Mouse (Mus musculus) liver, embryonic 15.5 days (tissue): ENCODE results near the gene Eif1ad. TPM values are rescaled to one million over a fixed set of nuclear protein-coding genes. Genes with fewer than 3 reads are reported as not detected.
A peak's percentile ranks its signal among the peaks of the same experiment; 100 is the strongest.

ENCODE experiments used
- ATAC-seq: fragments of 200-750 bp; cut with Nextera tagmentation; 2 replicates; pipeline ENCODE4 v1.8.0; 2017; ENCODE audit warnings: moderate number of reproducible peaks, mild to moderate bottlenecking, moderate library complexity; ENCODE audit not compliant: insufficient read depth
- H3K27ac ChIP-seq: fragments of 300-500 bp; sonication (generic); replicated peaks from 2 replicates; pipeline ENCODE4 v1.5.1; 2015; ENCODE audit warnings: mild to moderate bottlenecking, inconsistent platforms
- H3K27me3 ChIP-seq: fragments of 300-500 bp; sonication (generic); 2 replicates; pipeline ENCODE4 v1.6.1; 2015; ENCODE audit warnings: mild to moderate bottlenecking, inconsistent platforms
- H3K36me3 ChIP-seq: fragments of 300-500 bp; sonication (generic); replicated peaks from 2 replicates; pipeline ENCODE4 v1.6.1; 2015; ENCODE audit warnings: moderate library complexity, mild to moderate bottlenecking, inconsistent platforms
- H3K4me1 ChIP-seq: fragments of 300-500 bp; sonication (generic); replicated peaks from 2 replicates; pipeline ENCODE4 v1.6.1; 2015; ENCODE audit warnings: inconsistent platforms
- H3K4me2 ChIP-seq: fragments of 300-500 bp; sonication (generic); 2 replicates; pipeline ENCODE4 v1.6.1; 2015; ENCODE audit warnings: moderate library complexity, mild to moderate bottlenecking, inconsistent platforms
- H3K4me3 ChIP-seq: fragments of 300-500 bp; sonication (generic); replicated peaks from 2 replicates; pipeline ENCODE4 v1.5.1; 2015; ENCODE audit warnings: mild to moderate bottlenecking, inconsistent platforms
- H3K9ac ChIP-seq: fragments of 300-500 bp; sonication (generic); 2 replicates; pipeline ENCODE4 v1.6.1; 2015; ENCODE audit warnings: moderate library complexity, mild to moderate bottlenecking, inconsistent platforms
- H3K9me3 ChIP-seq: fragments of 300-500 bp; sonication (generic); replicated peaks from 2 replicates; pipeline ENCODE4 v1.6.1; 2016; ENCODE audit warnings: inconsistent platforms
- WGBS: fragments of 180-500 bp; shearing (Covaris S2); methylation state at CpG from one replicate; pipeline ENCODE4 v1.1.7; 2015; ENCODE audit warnings: mixed read lengths; ENCODE audit not compliant: insufficient replicate concordance; 5-methylcytosine and 5-hydroxymethylcytosine counted together
- polyA plus RNA-seq: library from polyadenylated mRNA; unstranded; fragments of >200 nt; fragmentation: Nextera tagmentation; extraction: Ambion mirVana; gene quantifications from 2 replicates; pipeline ENCODE4 v1.2.1, GENCODE M21; 2015

The Eif1ad gene
- polyA plus RNA-seq, result 26.0 and 26.5 TPM in 2 replicates

DNA sequence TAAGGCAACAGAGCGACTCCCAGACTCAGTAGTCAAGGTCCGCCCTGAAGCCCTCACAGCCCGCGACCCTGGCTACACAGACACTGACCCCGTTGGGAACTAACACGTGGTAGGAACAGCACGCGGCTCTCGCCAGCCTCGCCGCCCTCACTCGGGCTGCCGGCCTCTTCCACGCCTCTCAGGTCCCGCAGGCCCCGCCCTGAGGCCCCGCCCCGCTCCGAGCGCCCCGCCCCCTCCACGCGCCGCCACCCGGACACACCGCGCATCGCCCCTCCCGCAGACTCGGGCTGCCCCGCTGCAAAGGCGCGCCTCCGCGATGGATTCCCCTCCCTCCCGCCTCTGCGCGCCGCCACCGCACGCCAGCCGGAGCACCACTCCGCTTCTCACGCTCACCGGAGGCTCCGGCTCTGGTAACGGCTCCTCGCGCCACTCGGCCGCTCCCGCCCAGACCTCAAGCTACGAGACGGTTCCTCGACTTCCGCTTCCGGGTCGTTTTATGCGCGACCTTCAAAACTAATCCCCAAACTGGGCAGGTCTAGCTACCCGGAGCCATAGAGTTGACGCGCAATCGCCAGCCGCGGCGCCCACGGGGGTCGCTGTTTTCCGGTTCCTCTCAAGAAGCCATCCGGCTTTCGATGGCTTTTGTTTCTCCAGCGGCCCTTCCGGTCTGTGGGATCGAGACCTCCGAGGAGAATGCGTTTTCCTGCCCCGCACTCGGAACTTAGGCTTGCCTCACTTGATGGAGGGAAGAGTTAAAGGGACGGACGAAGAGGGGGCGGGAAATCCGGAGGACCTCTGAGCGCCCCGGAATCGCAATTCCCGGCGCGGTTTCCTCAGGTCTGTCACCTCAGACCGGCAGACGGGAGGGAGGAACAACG lies at the start of gene Eif1ad:
Gene Eif1ad, plus strand, starts transcription at position 567 of the 878 bp plus-strand sequence.
- peak within 1 kb of the TSS; percentile 78 for H3K4me3 ChIP-seq
- peak; percentile 93 for ATAC-seq
- peak within 1 kb of the TSS; percentile 81 for H3K9ac ChIP-seq
- H3K4me2 ChIP-seq, result peak within 1 kb of the TSS; percentile 93
- H3K27me3 ChIP-seq, result no peaks in the 10 kb centered on the region
- peaks cover 40% of the 10 kb centered on the region for H3K4me1 ChIP-seq
- peak within 1 kb of the TSS; percentile 95 for H3K27ac ChIP-seq
- under 1% methylated on average over 92 of the region's 92 CpGs for WGBS
- peaks cover 49% of the 10 kb centered on the region for H3K36me3 ChIP-seq
- H3K9me3 ChIP-seq, result no peaks in the 10 kb centered on the region

DNA sequence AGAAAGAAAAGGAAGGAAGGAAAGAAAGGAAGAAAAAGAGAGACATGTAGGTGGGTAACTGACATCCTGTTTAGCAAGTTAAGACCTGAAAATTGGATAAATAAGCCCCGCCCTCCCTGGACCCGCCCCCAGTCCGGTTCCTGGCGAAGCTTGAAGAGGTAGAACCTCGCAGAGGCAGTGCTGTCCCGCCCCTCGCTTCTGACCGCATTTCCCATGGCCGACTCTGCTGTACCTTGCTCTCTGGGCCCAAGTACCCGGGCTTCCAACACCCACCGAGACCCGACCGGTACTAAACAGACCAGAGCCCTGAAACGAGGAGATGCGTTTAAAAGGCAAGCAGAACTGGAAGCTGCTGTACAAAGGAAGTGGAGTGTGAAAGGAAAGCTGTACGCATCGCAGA lies 42.7 kb upstream of the Eif1ad start:
- Histone ChIP-seq H3K36me3 (no peaks in the 10 kb centered on the region), H3K4me1 (no peaks in the 10 kb centered on the region), H3K9ac (no peak overlapping the region), H3K4me3 (no peak overlapping the region), H3K27ac (no peak overlapping the region), H3K9me3 (no peaks in the 10 kb centered on the region), H3K27me3 (no peaks in the 10 kb centered on the region), H3K4me2 (no peak overlapping the region)
- 38% methylated on average over 17 of the region's 17 CpGs for WGBS
- ATAC-seq, result no peak

DNA sequence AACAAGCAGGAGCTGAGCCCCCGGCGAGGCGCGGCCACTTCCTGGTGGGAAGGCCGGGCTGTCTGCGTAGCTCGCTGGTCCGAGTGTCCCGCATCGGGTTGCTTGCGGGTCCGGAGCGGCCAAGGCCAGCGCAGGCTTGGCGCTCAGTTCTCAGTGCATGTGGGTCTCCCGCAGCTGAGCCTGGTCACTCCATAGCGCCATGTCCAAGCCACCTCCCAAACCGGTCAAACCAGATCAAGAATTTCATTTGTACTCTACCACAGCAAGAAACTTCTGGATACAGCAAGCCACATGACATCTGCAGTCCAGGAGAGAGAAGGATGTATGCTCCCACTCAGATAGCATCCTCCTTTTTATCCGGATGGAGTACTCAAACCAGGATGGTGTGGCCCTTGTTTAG lies 38.6 kb upstream of the Eif1ad start:
- WGBS, result 71% methylated on average over 19 of the region's 19 CpGs
- no peak overlapping the region for H3K9ac ChIP-seq
- no peaks in the 10 kb centered on the region for H3K9me3 ChIP-seq
- H3K36me3 ChIP-seq, result no peaks in the 10 kb centered on the region
- no peak overlapping the region for H3K4me2 ChIP-seq
- H3K4me1 ChIP-seq, result no peaks in the 10 kb centered on the region
- no peaks in the 10 kb centered on the region for H3K27me3 ChIP-seq
- H3K27ac ChIP-seq, result no peak overlapping the region
- ATAC-seq, result no peak
- no peak overlapping the region for H3K4me3 ChIP-seq

GRCm38 (mm10) chr19:5334741-5335140 lies 31.8 kb upstream of the Eif1ad start:
- Histone ChIP-seq H3K27ac (no peak overlapping the region), H3K4me2 (no peak overlapping the region), H3K9ac (no peak overlapping the region), H3K36me3 (no peaks in the 10 kb centered on the region), H3K27me3 (no peaks in the 10 kb centered on the region), H3K4me1 (no peaks in the 10 kb centered on the region), H3K9me3 (no peaks in the 10 kb centered on the region), H3K4me3 (no peak overlapping the region)
- 57% methylated on average over 5 of the region's 5 CpGs for WGBS
- ATAC-seq, result no peak

GRCm38 (mm10) chr19:5335441-5335840 lies 31.1 kb upstream of the Eif1ad start, which contains the start of gene Catsper1:
TSS of gene Catsper1 (plus strand) at chr19:5335741.
- H3K9me3 ChIP-seq, result no peaks in the 10 kb centered on the region
- H3K4me2 ChIP-seq, result no peak within 1 kb of the TSS
- H3K9ac ChIP-seq, result no peak within 1 kb of the TSS
- ATAC-seq, result no peak
- H3K27ac ChIP-seq, result no peak within 1 kb of the TSS
- H3K4me3 ChIP-seq, result no peak within 1 kb of the TSS
- 70% methylated on average over 6 of the region's 6 CpGs for WGBS
- no peaks in the 10 kb centered on the region for H3K27me3 ChIP-seq
- H3K36me3 ChIP-seq, result no peaks in the 10 kb centered on the region
- no peaks in the 10 kb centered on the region for H3K4me1 ChIP-seq

DNA sequence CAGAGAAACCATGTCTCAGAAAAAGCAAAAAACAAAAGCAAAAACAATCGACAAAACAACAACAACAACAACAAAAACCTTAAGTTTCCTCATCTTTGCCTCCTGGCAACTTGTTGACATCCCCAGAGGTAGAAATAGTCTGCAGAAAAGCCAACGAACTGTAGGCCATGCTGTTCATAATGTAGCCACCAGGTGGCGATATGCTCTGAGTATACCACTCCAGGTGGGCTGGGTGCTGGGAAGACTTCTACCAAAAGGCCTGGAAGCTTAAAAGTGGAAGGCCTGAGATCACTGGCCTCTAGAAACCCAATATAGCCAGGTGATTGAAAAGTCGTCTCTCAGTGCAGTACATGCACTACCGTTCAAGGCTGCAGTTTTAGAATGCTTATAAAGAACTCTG lies 28.6 kb upstream of the Eif1ad start:
- Histone ChIP-seq H3K9me3 (no peaks in the 10 kb centered on the region), H3K27ac (no peak overlapping the region), H3K27me3 (no peaks in the 10 kb centered on the region; the same call in 1 of the 2 replicates), H3K4me3 (no peak overlapping the region), H3K4me2 (no peak overlapping the region), H3K4me1 (no peaks in the 10 kb centered on the region), H3K36me3 (no peaks in the 10 kb centered on the region), H3K9ac (no peak overlapping the region)
- WGBS, result 13% methylated on average over 5 of the region's 5 CpGs
- no peak for ATAC-seq

DNA sequence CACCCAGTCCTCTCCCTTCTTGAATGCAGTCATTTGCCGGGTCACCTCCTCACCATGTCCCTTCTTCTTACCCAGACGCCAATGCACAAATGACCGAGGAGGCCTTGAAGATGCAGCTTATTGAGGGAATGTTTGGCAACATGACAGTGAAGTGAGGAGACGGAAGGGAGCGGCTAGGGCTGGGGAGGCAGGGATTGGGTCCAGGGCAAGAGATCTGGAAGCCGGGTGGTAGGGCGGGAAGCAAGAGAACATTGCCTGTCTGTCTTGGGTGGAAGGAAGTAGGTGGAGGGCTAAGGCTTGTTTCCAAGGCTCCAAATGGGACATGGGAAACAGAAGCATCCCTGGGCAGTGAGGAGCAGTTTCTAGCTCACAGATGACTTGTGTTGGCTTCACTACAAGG lies 25.2 kb upstream of the Eif1ad start:
- ATAC-seq, result no peak
- Histone ChIP-seq H3K4me2 (no peak overlapping the region), H3K27ac (no peak overlapping the region), H3K9me3 (no peaks in the 10 kb centered on the region), H3K27me3 (no peaks in the 10 kb centered on the region; the same call in 1 of the 2 replicates), H3K9ac (no peak overlapping the region), H3K4me1 (no peaks in the 10 kb centered on the region), H3K4me3 (no peak overlapping the region), H3K36me3 (no peaks in the 10 kb centered on the region)
- WGBS, result 79% methylated on average over 7 of the region's 7 CpGs

DNA sequence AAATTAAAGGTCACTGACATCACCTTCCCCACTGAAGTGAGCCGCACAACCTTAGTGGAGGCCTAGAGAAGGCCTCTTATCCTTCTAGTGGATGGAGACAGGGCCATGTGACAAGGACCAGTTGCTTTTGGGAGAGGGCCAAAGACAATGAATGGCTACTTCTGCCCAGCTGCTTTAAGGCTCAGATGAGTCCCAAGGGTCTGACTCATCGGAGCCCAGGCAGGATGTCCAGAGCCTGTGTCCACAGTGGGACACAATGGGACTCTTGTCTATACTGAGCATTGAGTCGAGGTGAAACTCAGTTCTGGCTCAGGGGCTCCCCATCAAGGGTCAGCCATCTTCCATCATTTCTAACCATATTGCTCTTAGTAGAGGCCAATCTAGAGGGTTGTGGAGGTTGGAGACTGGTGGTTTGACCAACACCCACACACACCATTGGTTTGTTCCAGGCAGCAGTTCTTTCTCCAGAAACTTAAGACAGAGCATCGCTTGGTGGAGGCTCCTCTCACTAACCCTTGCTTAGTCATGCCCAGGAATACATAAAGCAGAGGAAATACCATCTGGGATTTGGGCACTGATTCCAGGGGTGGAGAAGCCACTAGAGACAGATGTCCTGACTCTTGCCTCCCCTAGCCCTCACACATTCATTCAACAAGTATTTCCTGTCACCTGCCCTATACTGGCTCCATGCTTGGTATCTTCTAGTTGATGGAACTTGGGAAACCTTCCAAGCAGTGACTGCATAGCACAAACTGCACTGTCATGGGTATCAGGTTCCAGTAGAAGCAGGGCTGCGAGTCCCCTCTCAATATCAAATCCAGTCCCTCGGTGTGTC lies 21.0 kb upstream of the Eif1ad start:
- Histone ChIP-seq H3K27ac (no peak overlapping the region), H3K27me3 (peaks cover 5% of the 10 kb centered on the region; the same call in 1 of the 2 replicates), H3K36me3 (no peaks in the 10 kb centered on the region)

DNA sequence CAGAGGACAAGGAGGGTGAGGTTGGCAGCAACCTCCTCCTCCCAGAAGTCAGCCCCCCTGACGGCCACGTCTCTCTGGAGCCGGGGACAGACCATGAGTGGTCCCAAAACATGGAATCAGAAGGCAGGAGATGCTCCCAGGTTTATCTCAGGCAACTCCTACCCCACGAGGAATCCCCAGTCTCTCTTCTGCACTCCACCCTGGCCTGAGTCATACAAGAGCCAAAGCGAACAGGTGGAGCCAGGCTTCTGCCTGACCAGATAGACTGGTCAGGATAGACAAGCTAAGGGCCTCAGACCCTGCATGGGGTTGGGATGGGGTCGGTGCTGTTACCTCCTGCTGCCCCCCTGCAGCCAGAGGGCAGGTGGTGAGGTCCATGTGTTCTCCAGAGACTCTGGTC lies 18.5 kb upstream of the Eif1ad start:
- no peaks in the 10 kb centered on the region for H3K36me3 ChIP-seq
- peaks cover 5% of the 10 kb centered on the region; the same call in 1 of the 2 replicates for H3K27me3 ChIP-seq
- no peak overlapping the region for H3K4me2 ChIP-seq
- H3K9ac ChIP-seq, result no peak overlapping the region
- no peak for ATAC-seq
- 63% methylated on average over 6 of the region's 6 CpGs for WGBS
- H3K4me3 ChIP-seq, result no peak overlapping the region
- no peak overlapping the region for H3K27ac ChIP-seq
- H3K4me1 ChIP-seq, result peaks cover 6% of the 10 kb centered on the region
- H3K9me3 ChIP-seq, result no peaks in the 10 kb centered on the region

More for the DNA sequence above, 21.0 kb upstream of the Eif1ad start:
- ATAC-seq, result no peak
- 56% methylated on average over 6 of the region's 6 CpGs for WGBS
- H3K4me1 ChIP-seq, result peaks cover 6% of the 10 kb centered on the region
- no peak overlapping the region for H3K9ac ChIP-seq
- H3K4me2 ChIP-seq, result no peak overlapping the region
- H3K9me3 ChIP-seq, result no peaks in the 10 kb centered on the region
- no peak overlapping the region for H3K4me3 ChIP-seq

- WGBS, result 5% methylated on average over 34 of the region's 34 CpGs
- peak overlapping the region; percentile 47 for H3K4me3 ChIP-seq
- peaks cover 5% of the 10 kb centered on the region; the same call in 1 of the 2 replicates for H3K27me3 ChIP-seq
- no peaks in the 10 kb centered on the region for H3K36me3 ChIP-seq
- no peaks in the 10 kb centered on the region for H3K9me3 ChIP-seq
- peak overlapping the region; percentile 76 for H3K4me2 ChIP-seq
- ATAC-seq, result no peak
- peaks cover 6% of the 10 kb centered on the region for H3K4me1 ChIP-seq
- H3K27ac ChIP-seq, result no peak overlapping the region
- peak overlapping the region; percentile 46 for H3K9ac ChIP-seq
Observed at GRCm38 (mm10) chr19:5348526-5349501, 17.7 kb upstream of the Eif1ad start.
